Mouse (Mus musculus) mesoderm, embryonic 11.5 days (tissue): Measurements from ENCODE around the gene Prkag1.
A peak's percentile ranks its signal among the peaks of the same experiment; 100 is the strongest.

Experiments used
- DNase-seq: peaks from one replicate; pipeline ENCODE4 v3.0.0-alpha.2; 2012; ENCODE audit warnings: low read depth, low spot score

Prkag1 gene

DNA sequence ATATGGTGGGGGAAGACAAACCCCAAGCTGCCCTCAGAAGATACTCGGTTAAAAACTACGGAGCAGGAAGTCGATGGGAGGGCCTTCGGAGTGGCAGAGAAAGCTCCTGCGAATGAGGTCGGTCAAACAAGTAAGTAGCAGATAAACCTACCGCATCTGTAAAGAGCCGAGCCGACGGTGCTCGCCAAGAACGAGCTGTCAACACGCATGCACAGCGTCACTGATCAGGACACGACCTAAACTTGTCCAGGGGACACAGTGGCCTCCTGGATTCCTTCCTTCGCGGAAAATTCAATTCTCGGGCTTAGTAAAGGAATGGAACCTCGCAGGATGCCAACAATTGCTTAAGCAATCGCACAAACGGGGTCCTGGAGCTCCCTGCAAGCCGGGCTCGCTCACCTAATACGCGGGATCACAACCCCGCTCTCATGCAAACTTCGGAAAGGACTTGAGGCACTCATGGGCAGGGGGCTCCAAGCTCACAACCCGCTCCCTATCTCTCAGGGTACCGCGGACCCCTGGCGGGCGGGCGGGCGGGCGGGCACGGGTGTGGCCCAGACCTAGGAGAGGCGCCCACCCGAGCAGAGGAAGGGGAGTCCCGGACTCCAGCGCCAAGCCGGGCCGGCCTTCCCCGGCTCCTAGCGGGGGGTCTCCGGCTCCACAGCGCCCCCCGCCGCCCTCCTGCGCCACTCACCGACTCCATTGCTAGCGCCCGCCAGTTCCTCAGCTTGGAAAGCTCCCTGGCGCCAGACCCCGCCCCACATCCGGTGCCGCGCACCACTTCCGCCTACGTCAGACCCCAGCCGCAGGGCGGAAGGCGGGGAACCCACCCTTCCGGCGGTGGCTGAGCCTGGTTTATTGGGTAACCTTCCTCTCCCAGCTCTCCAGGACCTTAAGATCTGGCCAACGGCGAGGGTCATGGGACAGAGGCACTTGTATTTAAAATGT is at the start of gene Prkag1:
Gene Prkag1 (minus strand): TSS at position 786 of the 948 bp plus-strand sequence.
- peak; percentile 96 for DNase-seq

DNA sequence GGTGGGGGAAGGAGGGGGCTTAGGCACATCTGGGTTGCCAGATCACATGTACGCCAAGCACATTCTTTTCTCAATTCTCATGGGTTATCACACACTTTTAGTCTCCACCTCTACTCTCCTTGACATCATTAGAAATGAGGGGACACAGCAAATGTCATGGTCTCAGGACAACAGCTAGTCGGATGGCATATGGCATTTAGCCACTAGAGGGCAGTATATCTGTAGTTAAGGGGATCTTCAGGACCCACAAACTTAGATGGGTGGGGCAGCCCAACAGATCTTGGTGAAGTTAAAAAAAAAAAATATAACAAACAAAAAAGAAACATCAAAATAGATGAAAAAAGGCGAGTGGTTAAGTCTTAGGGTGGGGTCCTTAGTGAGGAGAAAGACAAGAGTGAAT is 46.0 kb upstream of the Prkag1 start:
- DNase-seq: peak; percentile 84

DNA sequence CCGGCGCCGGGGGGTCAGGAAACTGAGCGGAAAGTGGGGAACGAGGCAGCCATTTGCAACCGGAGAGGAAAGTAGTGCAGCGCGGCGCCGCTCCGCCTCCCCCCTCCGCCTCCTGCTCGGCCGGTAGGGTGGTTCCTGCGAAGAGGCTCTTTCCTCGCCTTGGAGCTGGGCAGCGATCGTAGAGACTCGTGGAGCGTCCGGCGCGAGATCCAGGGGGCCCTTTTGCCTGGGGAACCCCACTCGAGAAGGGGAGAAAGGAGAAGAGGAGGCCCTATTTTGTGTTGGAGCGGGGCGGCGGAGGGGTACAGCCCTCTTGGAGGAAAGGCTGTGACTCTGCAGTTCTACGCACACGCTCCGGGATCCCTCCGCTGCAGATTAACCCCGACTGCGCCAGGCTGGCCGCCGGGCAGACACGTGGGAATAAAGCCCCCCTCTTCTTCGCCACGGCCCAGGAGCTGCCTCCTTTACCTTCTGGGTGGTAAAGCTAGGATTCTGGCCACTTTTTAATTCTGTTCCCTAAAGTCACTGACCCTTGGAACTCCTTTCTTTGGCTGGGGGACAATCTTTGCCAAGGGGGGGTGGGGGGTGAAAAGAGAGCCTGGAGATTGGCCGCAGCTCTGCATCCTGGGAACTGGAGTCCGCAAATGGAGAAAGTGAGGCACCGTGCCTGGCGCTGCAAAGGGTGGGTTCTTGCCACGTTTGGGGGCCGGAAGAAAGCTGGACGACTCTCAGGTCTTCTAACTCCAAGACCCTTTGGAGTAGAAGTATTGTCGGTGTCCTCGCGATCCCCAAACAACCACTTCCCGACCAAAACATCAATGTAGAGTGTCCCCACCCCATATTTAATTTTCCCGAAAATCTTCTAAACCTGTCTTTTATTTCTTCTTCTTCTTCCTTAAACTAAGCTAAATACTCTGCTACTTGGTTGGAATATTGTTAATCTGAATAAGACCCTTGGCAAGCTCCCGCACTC is 40.9 kb upstream of the Prkag1 start:
- peak; percentile 97 for DNase-seq

DNA sequence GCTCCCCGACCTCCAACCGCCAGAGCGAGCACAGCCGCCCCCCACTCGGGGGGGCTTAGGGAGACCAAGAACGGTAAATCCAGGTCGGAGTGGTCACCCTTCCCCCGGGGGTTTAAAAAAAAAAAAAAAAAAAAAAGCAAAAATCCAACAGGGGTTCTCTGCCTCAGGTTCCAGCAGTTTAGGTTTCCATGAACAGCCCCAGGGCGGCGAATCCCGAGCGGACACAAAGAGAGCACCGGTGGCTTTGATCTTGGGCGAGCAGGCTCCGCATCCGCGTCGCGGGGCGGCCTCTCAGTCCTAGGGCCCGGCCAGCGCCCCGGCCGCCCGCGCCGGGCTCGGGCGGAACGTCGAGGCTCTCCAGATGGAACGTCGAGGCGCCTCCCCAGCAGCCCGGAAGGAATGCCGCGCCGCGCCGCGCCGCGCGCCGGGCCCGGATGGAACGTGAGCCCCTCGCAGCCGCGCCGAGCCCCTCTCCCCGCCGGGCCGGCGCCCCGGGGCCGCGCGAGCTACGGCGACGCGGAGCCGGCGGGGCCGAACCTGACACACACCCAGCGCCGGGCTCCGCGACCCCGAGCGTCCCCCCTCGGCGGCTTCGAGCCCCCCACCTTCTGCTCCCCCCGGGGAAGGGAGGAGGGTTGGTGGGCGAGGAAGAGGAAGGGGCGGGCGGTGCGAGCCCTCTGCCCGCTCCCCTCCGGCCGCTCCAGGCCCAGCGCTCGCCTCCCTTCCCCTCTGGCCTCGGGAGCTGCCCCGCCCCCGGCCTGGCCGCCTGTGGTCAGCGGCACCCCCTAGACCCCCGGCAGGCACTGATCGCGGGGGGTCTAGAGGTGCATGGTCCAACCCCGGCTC is 40.0 kb upstream of the Prkag1 start, which contains the start of gene Kmt2d:
Gene Kmt2d (minus strand): TSS at position 135 of the 846 bp plus-strand sequence.
- peak; percentile 55 for DNase-seq

DNA sequence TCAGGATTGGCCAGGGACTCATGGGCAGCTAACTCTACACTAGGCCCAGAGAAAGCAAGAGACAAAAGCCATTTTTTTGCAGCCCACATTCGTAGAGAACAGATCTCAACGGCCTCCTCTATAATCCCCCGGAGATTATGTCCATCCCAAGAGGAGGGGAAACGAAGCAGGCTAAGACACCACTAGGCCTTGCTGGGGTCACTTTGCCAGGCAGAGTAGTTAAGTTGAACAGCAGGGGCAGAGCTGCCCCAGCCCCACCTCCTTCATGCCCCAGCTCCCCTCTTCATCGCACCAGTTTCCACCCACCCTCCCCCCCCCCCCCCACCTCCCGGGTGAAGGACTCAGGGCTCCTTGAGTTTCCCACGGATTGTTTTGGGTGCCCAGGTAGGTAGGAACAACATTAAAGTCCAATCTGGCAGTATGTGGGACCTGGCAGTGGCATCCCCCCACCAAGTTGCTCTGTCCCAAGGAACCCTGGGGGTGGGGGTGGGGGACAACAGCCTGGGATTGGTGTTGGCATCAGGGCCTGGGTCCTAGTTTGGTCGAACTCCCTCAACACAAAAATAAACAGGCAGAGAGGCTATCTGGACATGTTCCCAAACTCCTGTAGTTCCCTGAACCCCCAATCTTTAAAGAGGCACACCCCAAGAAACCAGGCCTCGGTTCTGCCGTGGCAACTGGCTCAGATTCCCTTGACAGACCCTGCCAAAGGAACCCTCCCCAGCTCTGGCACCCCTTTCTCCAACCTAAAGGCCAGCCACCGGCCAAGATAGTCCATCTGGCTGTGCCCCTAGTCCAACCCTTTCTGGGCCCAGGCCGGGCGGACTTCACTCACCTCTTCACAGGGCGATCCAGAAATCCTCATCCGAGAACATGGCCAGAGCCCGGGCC is 39.1 kb upstream of the Prkag1 start:
- no peak for DNase-seq

DNA sequence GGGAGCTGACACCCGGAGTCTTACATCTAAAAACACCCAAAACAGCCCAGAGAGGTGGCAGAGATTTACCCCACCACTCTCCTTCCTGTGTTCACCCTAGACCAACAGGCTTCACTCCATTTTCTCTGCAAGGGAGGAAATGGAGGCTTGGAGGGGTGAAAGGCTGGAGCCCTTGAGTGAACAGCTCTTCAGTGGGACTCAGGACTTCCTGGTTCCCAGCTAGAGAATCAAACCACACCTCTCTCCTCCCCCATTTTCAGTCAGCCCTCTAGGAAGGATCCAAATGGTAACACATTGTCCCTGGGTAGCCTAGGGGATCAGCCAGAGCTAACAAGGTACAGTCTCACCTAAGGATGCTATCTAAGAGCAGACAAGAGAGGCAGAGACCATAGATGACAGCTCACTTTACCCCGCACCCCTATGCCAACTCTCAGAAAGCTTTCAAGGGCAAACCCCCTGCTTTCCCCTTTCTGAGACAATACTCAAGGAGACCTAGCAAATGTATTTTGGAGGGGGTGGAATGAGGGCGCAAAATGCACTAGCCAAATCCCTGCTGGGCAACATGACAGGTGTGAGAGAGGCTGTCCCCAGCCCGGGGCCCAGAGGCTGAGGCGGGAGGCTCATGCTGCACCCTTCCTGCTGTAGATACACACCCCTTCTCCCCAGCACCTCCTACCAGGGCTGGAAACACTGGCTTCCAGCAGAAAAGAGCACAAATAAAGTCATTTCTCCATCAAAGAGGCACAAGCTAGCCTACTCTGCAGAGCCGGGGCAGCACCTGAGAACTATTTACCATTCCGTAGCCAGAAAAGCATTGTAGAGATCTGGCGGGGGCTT is 38.2 kb upstream of the Prkag1 start:
- no peak for DNase-seq

DNA sequence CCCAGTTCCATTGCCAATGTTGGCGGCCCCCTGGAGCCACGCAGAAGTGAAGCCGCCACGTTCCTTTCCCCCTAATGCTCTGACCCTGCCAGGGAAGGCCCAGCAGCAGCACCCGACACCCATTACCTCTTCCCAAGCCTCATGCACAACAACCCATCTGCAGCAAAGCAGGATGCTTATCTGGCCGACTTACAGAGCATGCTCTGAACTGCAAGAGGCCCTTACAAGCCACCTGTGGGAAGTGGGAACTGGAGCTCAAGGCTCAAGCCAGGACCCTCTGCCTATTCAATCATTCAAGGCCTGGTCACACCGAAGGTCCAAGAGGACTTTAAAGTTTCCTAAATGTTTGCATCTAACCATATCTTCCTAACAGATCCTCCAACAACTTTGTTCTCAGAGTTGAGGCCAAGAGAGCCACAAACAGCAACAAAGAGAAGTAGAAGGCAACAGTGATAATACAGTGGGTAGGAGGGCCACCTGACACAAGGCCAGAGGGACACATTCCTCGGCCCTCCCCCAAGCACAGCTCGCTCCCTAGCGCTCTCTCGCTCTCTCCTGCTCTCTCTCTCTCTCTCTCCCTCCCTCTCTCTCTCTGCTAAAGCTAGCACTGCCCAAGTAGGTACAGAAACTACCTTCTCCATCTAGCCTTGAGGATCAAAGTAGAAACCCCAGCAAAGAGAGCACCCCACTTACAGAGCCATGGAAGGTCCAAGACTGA is 37.2 kb upstream of the Prkag1 start:
- no peak for DNase-seq

DNA sequence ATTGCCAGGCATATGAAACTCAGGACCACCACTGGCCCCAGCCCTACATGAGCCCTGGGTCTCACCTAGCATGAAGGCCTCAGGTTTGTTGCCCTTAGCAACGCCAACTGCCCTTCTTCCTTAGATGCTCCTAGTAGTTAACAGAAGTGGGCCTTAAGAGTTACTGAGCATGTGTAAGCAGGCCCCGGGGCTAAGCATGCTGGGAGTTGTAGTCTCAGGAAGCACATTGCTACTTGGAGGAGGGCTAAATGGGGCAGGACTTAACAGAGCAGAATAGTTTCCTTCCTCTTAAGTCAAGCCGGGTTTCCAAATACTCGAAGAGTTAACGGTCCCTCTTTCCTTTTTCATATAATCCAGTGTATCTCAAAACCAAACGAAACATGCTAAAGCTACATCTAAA is 36.0 kb upstream of the Prkag1 start:
- no peak for DNase-seq

DNA sequence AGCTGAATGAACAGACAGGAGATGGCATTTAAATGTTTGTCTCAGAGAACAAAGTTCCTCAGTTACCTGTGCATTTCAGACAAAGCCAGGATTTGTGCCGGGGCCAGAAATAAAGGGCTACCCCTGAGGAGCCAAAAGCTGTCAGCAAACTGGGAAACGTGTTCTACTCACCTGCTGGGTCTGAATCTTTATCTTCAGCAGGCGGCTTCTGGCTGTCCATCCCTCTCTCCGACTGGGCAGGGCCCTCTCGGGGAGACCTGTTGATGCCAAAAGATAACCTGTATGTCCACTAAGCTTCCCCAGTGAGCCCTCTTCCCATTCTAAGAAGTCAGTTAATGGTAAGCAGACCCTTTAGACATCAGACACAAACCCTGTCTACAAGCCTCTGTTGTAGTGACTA is 35.2 kb upstream of the Prkag1 start:
- DNase-seq: no peak

DNA sequence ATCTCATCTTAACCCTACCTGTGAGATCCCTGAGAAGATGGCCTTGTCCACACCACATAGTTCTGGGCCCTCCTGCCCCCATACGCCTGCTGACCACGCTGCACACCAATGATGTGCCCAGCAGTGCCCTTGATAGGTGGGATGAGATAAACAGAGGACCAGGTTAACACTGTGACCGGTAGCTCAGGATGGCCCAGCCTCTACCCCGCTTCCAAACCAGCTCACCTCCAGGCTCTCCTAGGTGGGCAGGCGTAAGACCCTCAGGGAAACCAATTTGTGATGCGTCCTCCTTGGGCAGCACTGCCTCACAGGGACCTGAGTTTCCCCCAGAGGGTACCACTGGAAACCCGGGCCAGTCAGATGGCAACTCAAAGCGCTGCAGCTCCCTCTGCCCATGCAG is 34.5 kb upstream of the Prkag1 start:
- DNase-seq: no peak

DNA sequence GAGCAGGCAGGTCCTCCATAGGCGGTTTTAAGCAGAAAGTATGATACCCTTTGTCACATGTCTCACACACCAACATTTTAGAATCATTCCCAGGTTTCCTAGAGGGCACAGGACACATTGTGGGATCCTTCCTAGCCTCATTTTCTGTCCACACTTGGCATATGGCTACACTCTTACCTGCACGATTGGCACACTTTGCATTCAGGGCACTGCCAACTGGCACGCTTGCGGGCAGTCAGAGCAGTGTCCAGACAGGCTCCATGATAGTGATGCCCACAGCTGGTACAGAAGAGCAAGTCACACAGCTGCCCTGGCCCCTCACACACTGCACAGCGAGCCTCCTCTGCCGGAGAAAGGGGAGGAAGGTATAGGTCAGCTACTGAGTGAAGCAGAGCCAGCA is 33.6 kb upstream of the Prkag1 start:
- DNase-seq: no peak

DNA sequence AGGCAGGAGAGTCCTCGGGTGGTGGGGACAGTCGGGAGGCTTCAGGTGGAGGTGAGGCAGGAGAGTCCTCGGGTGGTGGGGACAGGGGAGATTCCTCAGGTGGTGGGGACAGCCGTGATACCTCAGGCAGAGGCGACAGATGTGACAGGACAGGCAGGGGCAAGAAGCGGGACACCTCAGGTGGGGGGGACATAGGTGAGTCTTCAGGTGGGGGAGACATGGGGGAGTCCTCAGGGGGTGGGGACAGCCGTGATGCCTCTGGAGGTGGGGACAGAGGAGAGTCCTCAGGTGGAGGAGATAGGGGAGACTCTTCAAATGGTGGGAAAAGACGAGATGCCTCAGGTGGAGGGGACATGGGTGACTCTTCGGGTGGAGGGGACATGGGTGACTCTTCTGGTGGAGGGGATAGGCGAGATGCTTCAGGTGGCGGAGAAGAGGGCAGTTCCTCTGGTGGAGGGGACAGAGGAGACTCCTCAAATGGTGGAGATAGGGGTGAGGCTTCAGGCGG is 32.2 kb upstream of the Prkag1 start:
- DNase-seq: no peak

DNA sequence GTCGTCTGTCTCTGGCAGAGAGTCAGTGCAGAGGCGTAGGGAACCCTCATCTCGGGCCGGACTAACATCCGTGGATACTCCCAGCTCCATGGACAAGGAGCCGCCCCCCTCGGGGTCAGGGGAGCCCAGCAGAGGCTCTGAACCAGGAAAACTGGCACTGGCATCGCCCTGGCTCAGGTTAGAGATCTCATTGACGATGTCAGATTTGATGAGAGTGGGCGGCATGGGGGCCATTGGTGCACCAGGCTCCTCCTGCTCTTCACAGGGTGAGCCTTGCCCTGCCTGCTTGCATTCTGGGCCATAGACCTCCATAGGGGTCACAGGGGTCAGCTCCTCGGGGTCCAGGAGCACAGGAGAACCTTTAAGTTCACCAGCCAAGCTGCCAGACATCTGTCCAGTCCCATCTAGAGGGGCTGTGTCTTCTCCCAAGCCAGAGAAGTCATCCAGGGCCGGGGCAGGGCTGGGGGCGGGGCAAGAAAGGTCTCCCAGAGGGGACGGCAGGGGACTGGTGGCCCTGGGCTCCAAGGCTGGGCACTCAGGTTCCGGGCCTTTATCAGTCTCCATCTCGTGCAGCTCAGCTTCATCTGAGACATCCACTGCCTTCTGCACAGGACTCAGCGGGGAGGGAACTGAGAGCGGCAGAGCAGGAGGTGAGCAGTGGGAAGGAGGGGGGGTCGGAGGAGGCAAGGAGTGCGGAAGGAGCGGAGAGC is 30.5 kb upstream of the Prkag1 start:
- no peak for DNase-seq

DNA sequence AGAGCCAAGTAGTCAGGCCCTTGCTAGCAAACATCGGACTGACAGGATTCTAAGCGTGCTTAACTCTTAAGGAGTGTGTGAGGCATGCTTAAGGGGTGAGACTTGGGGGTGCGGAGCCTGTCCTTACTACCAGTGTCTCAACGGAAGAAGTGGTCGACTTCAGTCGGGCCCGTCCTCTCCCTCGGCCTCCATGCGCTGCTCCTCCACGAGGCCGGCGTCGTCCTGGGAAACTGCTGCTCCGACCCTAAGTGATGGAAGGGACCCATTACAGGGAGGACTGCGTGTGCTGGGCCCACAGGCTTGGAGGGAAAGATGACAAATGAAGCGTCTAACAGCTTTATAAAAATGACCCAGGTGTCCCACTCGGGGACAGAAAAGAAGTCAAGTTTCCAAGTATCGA is 29.6 kb upstream of the Prkag1 start:
- no peak for DNase-seq

DNA sequence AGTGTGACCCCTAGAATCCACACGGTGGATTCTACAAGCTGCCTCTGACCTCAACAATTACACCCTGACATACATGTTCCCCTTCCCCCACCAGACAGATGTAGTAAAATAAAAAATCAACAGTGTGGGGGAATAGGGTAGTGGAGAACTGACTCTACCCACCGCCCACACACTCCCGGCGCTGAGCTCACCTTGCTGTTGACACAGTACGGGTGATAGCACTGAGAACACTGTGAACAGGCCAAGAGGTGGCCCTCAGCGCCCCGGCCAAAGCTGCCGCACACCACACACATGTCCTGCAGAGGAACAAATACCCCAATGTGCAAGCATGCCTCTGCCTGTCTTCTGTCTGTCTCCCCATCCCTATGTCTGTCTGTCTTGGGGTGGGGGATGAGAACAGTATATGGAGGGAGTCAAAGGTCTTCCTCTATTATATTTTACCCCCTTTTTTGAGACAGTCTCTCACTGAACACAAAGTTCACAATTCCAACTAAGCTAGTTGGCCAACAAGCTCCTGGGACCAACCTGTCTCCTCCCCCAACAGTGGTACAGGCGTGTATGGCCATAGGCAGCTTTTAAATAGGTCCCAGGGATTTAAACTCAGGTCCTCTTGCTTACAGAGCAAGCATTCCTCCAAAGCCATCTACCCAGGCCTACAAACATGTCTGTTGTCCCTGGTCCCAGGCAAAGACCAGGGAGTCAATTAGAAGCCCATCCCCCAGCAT is 28.2 kb upstream of the Prkag1 start:
- no peak for DNase-seq

DNA sequence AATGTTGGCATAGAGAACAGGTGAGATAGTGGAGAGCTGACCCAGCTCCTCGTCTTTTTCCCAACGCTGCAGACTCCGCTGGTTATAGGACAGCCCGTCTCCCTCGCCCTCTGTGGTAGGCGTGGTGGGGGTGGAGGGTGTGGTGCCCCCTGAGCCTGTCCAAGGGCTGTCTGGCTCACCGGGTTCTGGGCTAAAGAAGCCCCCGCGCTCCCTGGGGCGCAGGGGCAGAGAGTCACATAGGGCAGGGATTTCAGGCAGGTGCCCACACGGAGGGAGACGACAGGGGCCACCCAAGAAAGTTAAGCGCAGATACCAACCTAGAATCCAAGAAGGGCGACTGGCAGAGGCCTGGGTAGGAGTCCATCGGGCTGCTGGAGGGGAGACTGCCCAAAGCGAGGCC is 22.9 kb upstream of the Prkag1 start:
- DNase-seq: no peak
